Mouse (Mus musculus) large intestine, adult 2 months (tissue): ENCODE measurements around the gene Actl6b. TPM values are rescaled to one million over a fixed set of nuclear protein-coding genes. Genes with fewer than 3 reads are reported as not detected.
"Not testable (repeated sequence)": the region's sequence is repeated elsewhere in the genome, so short reads cannot be mapped to it uniquely, and the experiment has no call there.

Source experiments
- DNase-seq: peaks from one replicate; pipeline ENCODE4 v3.0.0-alpha.2; 2012; ENCODE audit warnings: low read depth, low spot score
- WGBS: fragments of 180-500 bp; shearing (Covaris S2); methylation state at CpG from one replicate; pipeline ENCODE4 v1.1.7; 2018; 5-methylcytosine and 5-hydroxymethylcytosine counted together
- polyA plus RNA-seq: library from polyadenylated mRNA; depleted of rRNA; stranded (reverse); fragments of >200 nt; gene quantifications from 2 replicates; pipeline ENCODE4 v1.2.3, GENCODE M21; 2012; rRNA removed

Gene Actl6b
- polyA plus RNA-seq, 1 experiment: 0.46 TPM

DNA sequence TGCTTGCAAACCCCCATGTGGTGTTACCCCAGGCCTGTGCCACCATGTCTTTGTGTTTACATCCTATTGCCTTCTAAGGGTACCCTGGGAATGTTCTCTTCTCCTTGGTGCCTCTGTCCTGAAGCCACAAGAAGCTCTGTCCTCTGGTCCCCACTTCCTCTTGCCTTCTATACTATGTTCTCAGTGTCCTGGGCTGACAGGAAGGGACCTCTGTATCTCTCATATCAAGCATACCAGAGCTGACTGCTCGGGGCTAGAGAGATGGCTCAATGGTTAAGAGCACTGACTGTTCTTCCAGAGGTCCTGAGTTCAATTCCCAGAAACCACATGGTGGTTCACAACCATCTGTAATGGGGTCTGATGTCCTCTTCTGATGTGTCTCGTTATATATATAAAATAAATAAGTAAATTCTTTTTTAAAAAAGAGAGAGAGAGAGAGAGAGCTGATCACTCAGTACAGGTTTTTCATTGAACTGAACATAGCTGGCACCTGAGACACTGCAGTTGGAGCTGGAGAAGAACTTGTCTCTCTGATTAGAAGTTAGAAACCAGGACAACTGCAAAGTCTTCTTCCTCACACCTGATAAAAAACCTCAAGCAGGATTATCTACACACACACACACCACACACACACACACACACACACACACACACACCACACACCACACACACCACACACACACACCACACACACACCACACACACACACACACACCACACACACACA, 44.9 kb downstream of the Actl6b start:
- 78% methylated on average over 2 of the region's 2 CpGs for WGBS
- DNase-seq: no peak

DNA sequence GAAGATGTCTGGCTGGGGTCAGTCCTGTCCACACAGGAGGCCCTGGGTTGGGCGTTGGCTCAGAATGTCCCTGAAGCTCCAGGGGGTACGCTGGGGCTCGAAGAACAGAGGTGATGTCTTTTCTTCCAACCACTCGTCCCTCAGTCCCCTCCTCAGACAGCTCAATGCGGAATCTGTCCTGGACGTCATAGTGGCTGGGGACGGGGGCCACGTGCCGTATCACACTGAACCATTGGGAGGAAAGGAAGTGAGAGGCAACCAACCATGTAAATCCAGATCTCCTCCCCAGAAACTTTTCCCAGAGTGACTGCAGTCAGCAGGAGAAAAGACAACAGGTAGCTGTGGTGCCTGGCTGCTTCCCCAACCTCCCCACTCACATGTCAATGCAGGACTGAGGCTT, 46.3 kb downstream of the Actl6b start:
- DNase-seq: no peak
- WGBS: 58% methylated on average over 9 of the region's 9 CpGs

DNA sequence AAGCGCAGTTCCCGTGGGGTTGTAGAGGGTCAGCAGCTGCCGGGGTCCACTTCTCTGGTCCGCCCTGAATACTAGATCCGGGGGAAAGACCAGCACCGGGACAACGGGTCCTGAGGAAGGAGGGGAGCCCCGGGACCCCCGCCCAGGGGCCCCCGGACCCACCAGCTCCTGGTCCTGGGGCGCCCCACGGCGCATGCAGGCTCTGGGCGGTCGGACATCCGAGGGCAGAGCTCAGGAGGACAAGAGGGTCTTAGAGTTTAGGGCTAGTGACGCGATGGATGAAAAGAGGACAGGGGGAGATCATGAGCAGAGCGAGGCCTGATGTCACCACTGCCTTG, 46.9 kb downstream of the Actl6b start:
- 3% methylated on average over 19 of the region's 19 CpGs for WGBS

DNA sequence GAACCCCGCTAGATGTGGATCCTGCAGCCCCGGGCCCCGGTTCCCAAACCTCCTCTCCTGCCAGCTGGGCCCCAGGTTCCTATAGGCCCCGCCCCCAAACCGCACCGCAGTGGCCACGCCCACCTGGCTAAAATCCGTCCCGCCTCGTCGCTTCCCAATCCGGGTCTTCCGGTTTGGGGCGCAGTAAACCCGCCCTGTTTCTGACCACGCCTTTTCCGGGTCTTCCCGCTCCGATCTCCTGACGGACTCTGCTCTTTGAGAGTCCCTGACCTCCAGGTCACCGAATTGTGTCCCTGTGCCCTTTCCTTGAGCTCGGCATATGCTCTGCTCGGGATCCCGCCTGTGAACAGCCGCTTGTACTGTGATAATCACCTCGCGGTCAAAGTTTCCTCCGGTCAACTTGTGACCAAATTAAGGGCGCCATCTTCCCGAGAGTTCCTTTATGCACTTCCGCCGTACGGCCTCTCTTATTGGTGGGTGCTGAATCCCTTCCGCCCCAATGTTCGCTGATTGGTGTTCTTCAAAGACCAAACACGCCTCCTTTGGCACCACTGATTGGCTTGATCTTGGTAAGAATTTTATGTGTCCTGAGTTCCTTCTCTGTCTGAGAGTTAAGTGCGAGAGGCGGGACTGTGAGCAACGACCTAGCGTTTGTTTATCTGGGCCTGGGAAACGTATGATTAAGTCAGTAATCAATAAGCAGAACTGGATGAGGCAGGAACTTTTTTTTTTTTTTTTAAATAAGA, 47.5 kb downstream of the Actl6b start, which contains the start of gene Mospd3:
Gene Mospd3 (minus strand): TSS at position 440 of the 746 bp plus-strand sequence.
- WGBS: under 1% methylated on average over 41 of the region's 41 CpGs

More for the DNA sequence above, 46.9 kb downstream of the Actl6b start:
- no peak for DNase-seq

DNA sequence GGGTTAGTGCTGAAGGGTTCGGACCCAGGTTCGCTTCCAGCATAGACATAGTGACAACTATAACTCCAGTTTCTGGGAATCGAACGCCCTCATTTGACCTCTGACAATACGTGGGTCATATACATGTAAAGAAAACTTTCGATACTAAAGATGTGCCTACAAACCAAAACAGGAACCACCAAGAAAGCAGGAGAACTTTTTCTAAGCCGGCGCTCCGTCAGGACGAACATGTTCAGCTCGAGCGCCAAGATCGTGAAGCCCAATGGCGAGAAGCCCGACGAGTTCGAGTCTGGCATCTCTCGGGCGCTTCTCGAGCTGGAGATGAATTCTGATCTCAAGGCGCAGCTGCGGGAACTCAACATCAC, 48.0 kb downstream of the Actl6b start:
- under 1% methylated on average over 22 of the region's 22 CpGs for WGBS
- DNase-seq: no peak

More for the DNA sequence above, 47.5 kb downstream of the Actl6b start, which contains the start of gene Mospd3:
- peak; percentile 99 for DNase-seq

DNA sequence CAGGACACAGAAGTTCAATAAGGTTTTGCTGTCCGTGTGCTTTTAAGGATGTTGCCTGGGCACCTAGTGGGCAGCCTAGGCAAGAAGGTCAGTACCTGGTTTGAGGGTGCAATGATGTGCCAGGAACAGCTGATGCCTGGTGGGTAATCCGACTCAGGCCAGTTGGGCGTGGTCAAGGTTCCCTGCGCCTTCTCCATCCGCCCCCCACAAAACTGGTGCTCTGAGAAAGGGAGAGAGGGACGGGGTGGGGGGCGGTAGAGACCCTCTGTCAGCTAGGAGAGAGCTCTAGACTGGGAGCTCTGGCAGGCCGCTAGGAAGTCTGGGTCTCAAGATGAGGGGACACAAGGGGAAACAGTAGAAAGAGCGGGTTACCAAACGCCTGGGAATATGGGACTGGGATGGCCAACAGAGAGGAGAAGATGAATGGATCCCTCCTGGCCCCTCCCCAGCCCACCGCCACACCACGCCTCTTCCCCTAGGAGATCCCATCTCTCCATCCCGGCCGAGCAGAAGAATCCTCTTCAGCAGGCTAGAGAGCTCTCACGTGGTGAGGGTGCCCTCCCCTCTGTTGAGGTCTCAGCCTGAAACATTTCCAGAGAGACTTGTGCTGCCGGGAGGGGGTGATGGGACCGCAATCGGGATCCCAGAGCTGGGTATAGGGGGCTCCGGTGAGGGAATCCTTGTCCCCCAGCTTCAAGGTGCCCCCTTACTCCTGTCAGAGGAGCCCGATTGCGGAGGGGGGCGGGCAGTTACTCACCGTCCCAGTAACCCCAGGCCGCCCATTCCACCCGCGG, 54.7 kb downstream of the Actl6b start:
- WGBS: 66% methylated on average over 26 of the region's 26 CpGs
- no peak for DNase-seq

DNA sequence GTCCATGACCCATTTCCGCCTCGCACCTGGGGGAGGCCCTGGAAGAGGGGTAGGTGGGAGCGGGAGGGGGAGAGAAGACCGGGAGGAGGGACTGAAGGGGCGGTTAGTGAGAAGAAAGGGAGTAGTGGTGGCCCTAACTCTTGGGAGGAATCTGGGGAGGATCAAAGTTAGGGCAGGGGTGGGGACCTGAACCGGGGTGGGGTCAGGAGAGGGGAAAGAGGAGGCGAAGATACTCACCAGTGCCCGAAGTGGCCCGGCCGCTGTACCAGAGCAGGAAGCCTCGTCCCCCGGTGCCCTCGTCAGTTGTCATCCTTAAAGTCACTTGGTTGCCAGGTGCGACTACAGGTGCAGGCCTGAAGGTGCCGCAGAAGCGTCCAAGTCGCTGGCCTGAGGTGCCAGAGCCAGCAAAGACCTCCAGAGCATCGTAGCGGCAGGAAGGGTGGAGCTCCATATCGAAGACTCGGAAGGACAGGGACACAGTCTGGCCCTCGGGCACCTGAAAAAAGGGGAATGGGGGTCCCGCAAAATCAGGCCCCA, 55.4 kb downstream of the Actl6b start:
- 57% methylated on average over 23 of the region's 23 CpGs for WGBS
- DNase-seq: no peak

DNA sequence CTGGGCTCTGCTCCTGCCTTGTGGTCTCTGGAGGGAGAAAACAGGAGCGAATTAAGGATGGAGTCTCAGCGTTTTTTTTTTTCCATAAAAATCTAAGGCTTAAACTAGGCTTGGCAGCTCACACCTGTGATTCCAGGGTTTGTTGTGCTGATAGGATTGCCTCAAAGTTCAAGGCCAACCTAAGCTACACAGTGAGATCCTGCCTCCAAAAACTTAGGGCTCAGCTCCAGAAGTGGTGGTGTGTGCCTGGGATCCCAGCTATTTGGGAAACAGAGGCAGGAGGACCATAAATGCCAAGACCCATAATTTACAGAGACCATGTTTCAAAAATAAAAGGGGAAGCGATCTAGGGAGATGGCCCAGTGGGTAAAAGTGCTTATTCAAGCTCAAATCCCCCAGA, 56.0 kb downstream of the Actl6b start:
- no peak for DNase-seq
- WGBS: 62% methylated on average over 3 of the region's 3 CpGs

DNA sequence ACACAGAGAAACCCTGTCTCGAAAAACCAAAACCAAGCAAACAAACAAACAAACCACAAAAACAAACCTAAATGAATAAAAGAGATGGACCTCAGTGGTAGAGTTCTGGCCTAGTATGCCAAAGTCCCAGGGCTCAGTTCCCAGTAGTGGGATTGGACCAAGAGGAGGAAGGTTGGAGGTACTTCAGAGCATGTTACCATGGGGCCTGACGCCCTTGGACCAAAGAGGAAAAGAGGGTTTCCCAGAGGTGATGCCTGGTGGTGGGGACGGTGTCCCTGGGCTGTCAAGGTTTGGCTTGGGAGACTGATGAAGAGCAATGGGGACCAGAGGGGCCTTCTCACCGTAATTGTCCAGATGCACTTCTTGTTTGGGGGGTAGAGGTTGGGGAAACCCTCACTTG, 56.7 kb downstream of the Actl6b start:
- 72% methylated on average over 4 of the region's 4 CpGs for WGBS
- DNase-seq: no peak

DNA sequence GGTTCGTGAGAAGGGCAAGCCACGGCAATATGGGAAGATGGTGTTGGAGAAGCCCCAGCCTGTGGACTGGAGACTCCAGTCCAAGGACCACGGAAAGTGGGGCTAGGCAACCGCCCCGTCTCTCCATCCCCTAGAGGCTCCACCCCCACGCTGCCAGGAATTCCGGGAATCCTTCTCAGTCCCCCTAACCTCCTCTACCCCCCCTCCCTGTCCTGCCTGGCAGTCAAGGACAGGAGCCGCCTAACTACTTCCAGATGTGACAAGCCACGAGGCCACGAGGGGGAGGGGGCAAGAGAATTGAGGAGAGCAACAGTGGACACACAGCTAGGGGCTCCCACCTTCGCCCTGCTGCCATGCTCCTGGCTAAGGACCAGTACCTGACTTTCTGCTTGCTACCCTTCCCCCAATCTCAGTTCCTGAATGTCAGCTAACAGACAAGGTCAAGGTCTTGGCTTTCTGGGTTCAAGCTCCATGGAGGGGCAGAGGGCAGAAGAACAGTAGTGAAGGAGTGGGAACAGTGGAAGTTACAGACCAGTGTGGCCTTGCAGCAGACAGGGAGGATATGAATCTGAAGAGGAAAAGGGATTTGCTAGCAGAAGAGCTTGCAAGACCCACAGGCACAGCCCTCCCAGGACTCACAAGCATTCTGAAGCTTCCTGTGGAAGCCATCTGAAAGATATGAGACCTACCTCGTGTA, 57.4 kb downstream of the Actl6b start:
- DNase-seq: no peak
- WGBS: 41% methylated on average over 12 of the region's 12 CpGs

DNA sequence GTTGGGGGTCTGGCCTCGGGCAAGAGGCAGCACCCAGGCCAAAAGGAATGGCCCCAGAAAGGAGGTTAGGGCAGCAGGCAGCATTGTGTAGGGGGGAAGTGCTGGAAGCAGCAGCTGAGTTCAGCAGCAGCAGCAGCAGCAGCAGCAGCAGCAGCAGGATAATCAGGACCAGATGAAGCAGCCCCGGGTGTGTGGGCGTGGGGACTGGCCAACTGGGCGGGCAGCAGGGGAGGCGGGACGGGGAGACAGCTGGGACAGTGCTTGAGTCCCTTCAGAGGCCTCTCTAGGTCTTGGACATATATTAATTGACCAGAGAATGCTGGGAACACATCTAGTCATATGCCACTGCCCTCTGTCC, 57.9 kb downstream of the Actl6b start:
- 25% methylated on average over 6 of the region's 6 CpGs for WGBS
- DNase-seq: no peak

DNA sequence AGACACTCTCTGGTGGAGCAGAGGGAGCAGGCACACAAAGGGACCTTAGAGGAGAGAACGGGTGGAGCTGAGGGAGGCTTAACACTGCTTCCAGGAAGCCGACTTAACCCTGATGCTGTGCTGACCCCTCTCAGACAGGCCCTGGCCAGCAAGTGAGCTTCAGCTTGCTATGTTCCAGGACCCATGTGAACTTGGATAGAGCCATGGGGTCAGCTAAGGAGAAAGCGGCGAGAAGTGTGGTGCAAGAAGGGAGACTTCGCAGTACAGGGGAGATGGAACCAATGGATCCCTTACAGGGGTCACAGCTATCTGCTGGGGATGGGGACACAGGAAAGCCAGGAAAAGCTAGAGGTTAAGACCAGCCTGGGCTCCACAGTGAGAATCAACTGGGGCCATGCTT, 59.8 kb downstream of the Actl6b start:
- 77% methylated on average over 5 of the region's 5 CpGs for WGBS

DNA sequence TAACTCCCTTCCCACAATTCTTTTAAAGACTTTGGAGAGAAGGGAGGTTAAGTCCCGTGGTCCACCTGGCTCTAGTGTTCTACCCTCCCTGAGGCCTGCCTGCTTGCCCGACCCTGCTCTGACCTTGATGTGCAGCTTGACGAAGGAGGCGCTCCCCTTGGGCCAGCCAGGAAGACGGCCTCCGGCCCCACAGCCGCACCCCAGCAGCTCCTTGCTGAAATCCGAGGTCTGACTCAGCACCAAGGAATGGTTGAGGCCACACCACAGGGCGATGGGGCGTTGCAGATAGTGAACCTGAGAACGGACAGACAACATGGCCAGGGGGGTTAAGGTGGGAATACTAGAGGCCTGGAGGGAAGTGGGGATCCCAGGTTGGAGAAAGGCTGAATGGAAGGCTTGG, 60.2 kb downstream of the Actl6b start, which contains the start of gene Pcolce:
Gene Pcolce (minus strand): TSS at position 235 of the 400 bp plus-strand sequence.
- no peak for DNase-seq
- 23% methylated on average over 11 of the region's 11 CpGs for WGBS

More for the DNA sequence above, 59.8 kb downstream of the Actl6b start:
- DNase-seq: no peak

DNA sequence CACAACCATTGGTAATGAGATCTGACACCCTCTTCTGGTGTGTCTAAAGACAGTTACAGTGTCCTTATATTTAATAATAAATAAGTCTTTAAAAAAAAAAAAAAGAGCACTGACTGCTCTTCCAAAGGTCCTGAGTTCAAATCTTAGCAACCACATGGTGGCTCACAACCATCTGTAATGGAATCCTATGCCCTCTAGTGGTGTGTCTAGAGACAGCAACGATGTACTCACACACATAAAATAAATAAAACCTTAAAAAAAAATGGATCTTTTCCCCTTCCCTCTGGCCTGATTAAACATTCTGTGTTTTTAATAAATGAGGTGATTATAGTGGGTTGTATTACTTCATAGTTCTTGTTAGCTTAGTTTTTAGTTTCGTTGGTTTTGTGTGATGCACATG, 61.6 kb downstream of the Actl6b start:
- 87% methylated on average over 2 of the region's 2 CpGs for WGBS
- not testable (repeated sequence) for DNase-seq

DNA sequence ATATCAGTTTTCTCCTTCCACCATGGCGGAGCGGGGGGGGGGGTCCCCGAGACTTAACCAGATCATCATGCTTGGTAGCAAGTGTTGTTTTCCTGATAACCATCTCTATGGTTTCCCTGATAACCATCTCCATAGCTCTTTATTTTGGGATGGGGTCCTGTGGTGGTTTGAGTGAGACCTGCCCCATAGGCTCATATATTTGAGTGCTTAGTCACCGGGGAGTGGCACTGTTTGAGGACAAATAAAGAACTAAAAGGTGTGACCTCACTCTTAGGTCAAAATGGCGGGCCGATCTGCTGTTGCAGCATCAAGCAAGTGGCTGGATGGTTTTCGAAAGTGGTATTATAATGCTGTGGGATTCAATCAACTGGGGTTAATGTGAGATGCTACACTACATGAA, 62.0 kb downstream of the Actl6b start:
- no peak for DNase-seq
- 56% methylated on average over 7 of the region's 7 CpGs for WGBS

Other genes with a start within 250 kb of the Actl6b start
- gene Srrt, start 245.8 kb upstream of the Actl6b start, polyA plus RNA-seq: 99.8 and 108 TPM in 2 replicates
- 11.4 and 12.7 TPM in 2 replicates for gene Trip6, start 239.1 kb upstream of the Actl6b start, polyA plus RNA-seq
- 9.6 and 13.0 TPM in 2 replicates for gene Slc12a9, start 219.9 kb upstream of the Actl6b start, polyA plus RNA-seq
- gene Ephb4, start 203.4 kb upstream of the Actl6b start, polyA plus RNA-seq: 36.5 and 43.7 TPM in 2 replicates
- 1.4 and 2.8 TPM in 2 replicates for gene Zan, start 76.5 kb upstream of the Actl6b start, polyA plus RNA-seq
- 46.9 and 57.9 TPM in 2 replicates for gene Pop7, start 51.0 kb upstream of the Actl6b start, polyA plus RNA-seq
- 9.6 and 13.9 TPM in 2 replicates for gene Gigyf1, start 35.0 kb upstream of the Actl6b start, polyA plus RNA-seq
- gene Epo, start 20.3 kb upstream of the Actl6b start, polyA plus RNA-seq: not detected in 2 replicates
- 967 and 1,025 TPM in 2 replicates for gene Gnb2, start 20.0 kb upstream of the Actl6b start, polyA plus RNA-seq
- 0.17 and 0.21 TPM in 2 replicates for gene Tfr2, start 16.3 kb downstream of the Actl6b start, polyA plus RNA-seq
- 69.4 and 80.2 TPM in 2 replicates for gene Mospd3, start 47.5 kb downstream of the Actl6b start, polyA plus RNA-seq
- gene Pcolce, start 60.3 kb downstream of the Actl6b start, polyA plus RNA-seq: 41.4 and 42.7 TPM in 2 replicates
- 0.25 and 0.37 TPM in 2 replicates for gene Fbxo24, start 75.5 kb downstream of the Actl6b start, polyA plus RNA-seq
- gene Lrch4, start 75.6 kb downstream of the Actl6b start, polyA plus RNA-seq: 25.5 and 43.8 TPM in 2 replicates
- gene Gm20605, start 75.7 kb downstream of the Actl6b start, polyA plus RNA-seq: 16.2 and 24.0 TPM in 2 replicates
- gene Sap25, start 87.8 kb downstream of the Actl6b start, polyA plus RNA-seq: 67.0 and 85.5 TPM in 2 replicates
- gene Irs3, start 92.2 kb downstream of the Actl6b start, polyA plus RNA-seq: 0.71 and 0.90 TPM in 2 replicates
- gene Agfg2, start 131.2 kb downstream of the Actl6b start, polyA plus RNA-seq: 11.9 and 14.8 TPM in 2 replicates
- 5.0 and 8.0 TPM in 2 replicates for gene Nyap1, start 188.1 kb downstream of the Actl6b start, polyA plus RNA-seq
- 121 and 125 TPM in 2 replicates for gene Tsc22d4, start 192.2 kb downstream of the Actl6b start, polyA plus RNA-seq
- gene Ppp1r35, start 225.3 kb downstream of the Actl6b start, polyA plus RNA-seq: 31.2 and 34.9 TPM in 2 replicates
- gene Mepce, start 234.1 kb downstream of the Actl6b start, polyA plus RNA-seq: 33.7 and 40.1 TPM in 2 replicates
- gene Zcwpw1, start 234.3 kb downstream of the Actl6b start, polyA plus RNA-seq: 0.48 and 0.84 TPM in 2 replicates